Mouse (Mus musculus): ENCODE results near the gene 1700067P10Rik. TPM values are rescaled to one million over a fixed set of nuclear protein-coding genes. Genes with fewer than 3 reads are reported as not detected.

The 1700067P10Rik gene
- not detected in 2 replicates for total RNA-seq (2017)

- no peak for ATAC-seq (replicated peaks; ENCODE audit: low read depth, poor library complexity, severe bottlenecking)
Observed at GRCm38 (mm10) chr17:48089019-48089418, at the start of gene 1700067P10Rik. Gene 1700067P10Rik, plus strand, starts transcription at chr17:48089319.

GRCm38 (mm10) chr17:48041351-48042287 is 47.5 kb upstream of the 1700067P10Rik start:
- peak; percentile 48 for ATAC-seq (replicated peaks; ENCODE audit: low read depth, poor library complexity, severe bottlenecking)

GRCm38 (mm10) chr17:48043154-48043880 is 45.8 kb upstream of the 1700067P10Rik start:
- ATAC-seq (replicated peaks; ENCODE audit: low read depth, poor library complexity, severe bottlenecking) = peak; percentile 40

- no peak for ATAC-seq (replicated peaks; ENCODE audit: low read depth, poor library complexity, severe bottlenecking)
Observed at GRCm38 (mm10) chr17:48045631-48046030, 43.5 kb upstream of the 1700067P10Rik start.

GRCm38 (mm10) chr17:48051638-48052337 is 37.3 kb upstream of the 1700067P10Rik start:
- no peak for ATAC-seq (replicated peaks; ENCODE audit: low read depth, poor library complexity, severe bottlenecking)

- ATAC-seq (replicated peaks; ENCODE audit: low read depth, poor library complexity, severe bottlenecking) = no peak
Observed at GRCm38 (mm10) chr17:48052338-48053067, 36.6 kb upstream of the 1700067P10Rik start.

GRCm38 (mm10) chr17:48053646-48054045 is 35.5 kb upstream of the 1700067P10Rik start:
- ATAC-seq (replicated peaks; ENCODE audit: low read depth, poor library complexity, severe bottlenecking) = no peak

- ATAC-seq (replicated peaks; ENCODE audit: low read depth, poor library complexity, severe bottlenecking) = no peak
Observed at GRCm38 (mm10) chr17:48055076-48055816, 33.9 kb upstream of the 1700067P10Rik start.

- ATAC-seq (replicated peaks; ENCODE audit: low read depth, poor library complexity, severe bottlenecking) = no peak
Observed at GRCm38 (mm10) chr17:48057382-48057781, 31.7 kb upstream of the 1700067P10Rik start.

GRCm38 (mm10) chr17:48064196-48064843 is 24.8 kb upstream of the 1700067P10Rik start:
- ATAC-seq (replicated peaks; ENCODE audit: low read depth, poor library complexity, severe bottlenecking) = no peak

GRCm38 (mm10) chr17:48065081-48065501 is 24.0 kb upstream of the 1700067P10Rik start:
- no peak for ATAC-seq (replicated peaks; ENCODE audit: low read depth, poor library complexity, severe bottlenecking)

GRCm38 (mm10) chr17:48067083-48067614 is 22.0 kb upstream of the 1700067P10Rik start:
- ATAC-seq (replicated peaks; ENCODE audit: low read depth, poor library complexity, severe bottlenecking) = no peak

GRCm38 (mm10) chr17:48067729-48068128 is 21.4 kb upstream of the 1700067P10Rik start:
- ATAC-seq (replicated peaks; ENCODE audit: low read depth, poor library complexity, severe bottlenecking) = no peak

- ATAC-seq (replicated peaks; ENCODE audit: low read depth, poor library complexity, severe bottlenecking) = 0 out of 2 replicates have a peak, but pooled peaks have one; percentile 29
Observed at GRCm38 (mm10) chr17:48080626-48081025, 8.5 kb upstream of the 1700067P10Rik start.

- no peak for ATAC-seq (replicated peaks; ENCODE audit: low read depth, poor library complexity, severe bottlenecking)
Observed at GRCm38 (mm10) chr17:48089446-48089845, 327 bp downstream of the 1700067P10Rik start.

GRCm38 (mm10) chr17:48090305-48090704 is 1.2 kb downstream of the 1700067P10Rik start:
- no peak for ATAC-seq (replicated peaks; ENCODE audit: low read depth, poor library complexity, severe bottlenecking)

GRCm38 (mm10) chr17:48093286-48093817 is 4.2 kb downstream of the 1700067P10Rik start:
- no peak for ATAC-seq (replicated peaks; ENCODE audit: low read depth, poor library complexity, severe bottlenecking)
